Mouse (Mus musculus) spleen, adult 2 months (tissue): ENCODE measurements around the gene H2al1h.
"Not testable (repeated sequence)": the region's sequence is repeated elsewhere in the genome, so short reads cannot be mapped to it uniquely, and the experiment has no call there.

ENCODE experiments used
- CTCF ChIP-seq: fragments of 200-500 bp; IDR thresholded peaks from 2 replicates; pipeline ENCODE4 v1.5.1; 2011; ENCODE audit warnings: mild to moderate bottlenecking, inconsistent platforms; ENCODE audit not compliant: insufficient read depth, insufficient read length, insufficient replicate concordance; ENCODE audit errors: extremely low read depth
- POLR2A ChIP-seq: fragments of 200-500 bp; IDR thresholded peaks from 2 replicates; pipeline ENCODE4 v1.6.1; 2011; ENCODE audit warnings: low read depth, low read length, inconsistent platforms

- not testable (repeated sequence) for TF ChIP-seq CTCF, POLR2A
Measured at GRCm38 (mm10) chrX:11321192-11321591, at the start of gene H2al1h.
